Mouse (Mus musculus): ENCODE measurements around the gene Slx4. TPM values are rescaled to one million over a fixed set of nuclear protein-coding genes. Genes with fewer than 3 reads are reported as not detected.

The Slx4 gene
- polyA plus RNA-seq, 1 experiment from 2014 or later: 18.6 TPM

- WGBS: 90% methylated on average over 6 of the region's 6 CpGs
- Histone ChIP-seq H3K27me3 (no peaks in the 10 kb centered on the region), H3K36me3 (peaks cover 88% of the 10 kb centered on the region), H3K9ac (no peak overlapping the region), H3K4me3 (no peak overlapping the region), H3K4me2 (replicated peaks) (no peak overlapping the region), H3K9me3 (no peaks in the 10 kb centered on the region), H3K4me1 (no peaks in the 10 kb centered on the region), H3K27ac (no peak overlapping the region)
- ATAC-seq (ENCODE audit: low FRiP score, low read depth): no peak
Measured at GRCm38 (mm10) chr16:3933536-3933935, 70.0 kb downstream of the Slx4 start.

- WGBS: 84% methylated on average over 7 of the region's 7 CpGs
- no peaks in the 10 kb centered on the region for H3K9me3 ChIP-seq
- H3K4me2 ChIP-seq (replicated peaks): no peak overlapping the region
- H3K4me3 ChIP-seq: no peak overlapping the region
- no peaks in the 10 kb centered on the region for H3K27me3 ChIP-seq
- H3K9ac ChIP-seq: no peak overlapping the region
- H3K36me3 ChIP-seq: peaks cover 82% of the 10 kb centered on the region
- no peak for ATAC-seq (ENCODE audit: low FRiP score, low read depth)
- H3K27ac ChIP-seq: no peak overlapping the region
- H3K4me1 ChIP-seq: no peaks in the 10 kb centered on the region
Measured at GRCm38 (mm10) chr16:3929151-3929550, 74.4 kb downstream of the Slx4 start.

Other genes starting within 250 kb of the Slx4 start
- not detected in 2 replicates for gene Olfr15, start 172.9 kb downstream of the Slx4 start, polyA plus RNA-seq (2015; fragmentation: Nextera tagmentation; extraction: Ambion mirVana)
- 1.6 and 1.8 TPM in 2 replicates for gene Zfp174, start 156.5 kb downstream of the Slx4 start, polyA plus RNA-seq (2015; fragmentation: Nextera tagmentation; extraction: Ambion mirVana)
- 55.8 and 59.1 TPM in 2 replicates for gene Naa60, start 131.4 kb downstream of the Slx4 start, polyA plus RNA-seq (2015; fragmentation: Nextera tagmentation; extraction: Ambion mirVana)
- gene Zfp597, start 119.2 kb downstream of the Slx4 start, polyA plus RNA-seq (2015; fragmentation: Nextera tagmentation; extraction: Ambion mirVana): 6.1 and 6.4 TPM in 2 replicates
- 4.3 and 6.2 TPM in 2 replicates for gene Gm20695, start 119.1 kb downstream of the Slx4 start, polyA plus RNA-seq (2015; fragmentation: Nextera tagmentation; extraction: Ambion mirVana)
- gene 1700037C18Rik, start 95.1 kb downstream of the Slx4 start, polyA plus RNA-seq (2015; fragmentation: Nextera tagmentation; extraction: Ambion mirVana): 6.9 and 8.1 TPM in 2 replicates
- 31.1 and 31.3 TPM in 2 replicates for gene Cluap1, start 95.0 kb downstream of the Slx4 start, polyA plus RNA-seq (2015; fragmentation: Nextera tagmentation; extraction: Ambion mirVana)
- 0.87 and 1.2 TPM in 2 replicates for gene Nlrc3, start 27.1 kb downstream of the Slx4 start, polyA plus RNA-seq (2015; fragmentation: Nextera tagmentation; extraction: Ambion mirVana)
- 6.2 and 6.7 TPM in 2 replicates for gene Dnase1, start 33.2 kb upstream of the Slx4 start, polyA plus RNA-seq (2015; fragmentation: Nextera tagmentation; extraction: Ambion mirVana)
- gene Trap1, start 74.1 kb upstream of the Slx4 start, polyA plus RNA-seq (2015; fragmentation: Nextera tagmentation; extraction: Ambion mirVana): 77.5 and 85.2 TPM in 2 replicates
- gene Crebbp, start 210.2 kb upstream of the Slx4 start, polyA plus RNA-seq (2015; fragmentation: Nextera tagmentation; extraction: Ambion mirVana): 44.3 and 47.0 TPM in 2 replicates